Mouse (Mus musculus): ENCODE results near the gene Hpse2.
A peak's percentile ranks its signal among the peaks of the same experiment; 100 is the strongest.
"Not testable (repeated sequence)": the region's sequence is repeated elsewhere in the genome, so short reads cannot be mapped to it uniquely, and the experiment has no call there.

The Hpse2 gene

DNA sequence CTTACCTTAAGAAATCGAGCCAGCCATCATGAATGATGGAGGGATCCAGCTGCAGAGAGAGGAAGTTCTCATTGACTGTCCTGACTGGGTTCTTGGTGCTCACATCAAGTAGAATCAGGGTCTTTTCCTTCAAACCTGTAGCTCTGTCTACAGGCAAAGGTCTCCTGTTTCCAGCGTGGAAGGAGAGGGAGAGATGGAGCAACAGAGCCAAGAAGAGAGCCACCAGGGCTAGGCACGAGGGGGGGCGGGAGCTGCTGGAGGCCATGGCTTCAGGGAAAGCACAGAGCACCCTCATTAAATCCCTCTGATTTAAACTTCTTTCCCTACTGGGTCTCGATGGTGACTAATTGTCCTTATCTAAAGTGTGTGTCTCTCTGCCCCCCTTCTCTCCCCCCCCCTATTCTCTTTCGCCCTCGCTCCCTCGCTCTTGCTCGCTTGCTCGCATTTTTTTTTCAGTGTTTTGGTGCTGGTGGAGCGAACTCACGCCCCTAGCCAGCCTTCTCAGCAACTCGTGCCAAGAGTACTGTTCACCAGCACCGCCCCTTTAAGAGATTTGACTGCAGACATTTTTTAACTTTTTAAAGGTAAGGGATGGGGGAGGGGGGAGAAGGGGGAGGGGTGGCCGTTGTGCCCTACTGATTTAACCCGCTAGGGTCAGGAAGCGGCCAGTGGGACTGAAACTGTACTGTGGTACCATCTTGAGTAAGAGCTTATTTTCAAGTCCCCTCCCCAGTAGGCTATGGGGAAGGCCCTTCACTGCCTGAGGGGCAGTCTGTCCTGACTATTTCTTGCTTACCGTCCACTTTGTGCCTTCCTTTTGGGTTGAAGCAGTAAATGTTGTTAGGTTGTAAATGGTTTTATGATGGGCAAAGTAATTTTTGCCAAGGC is at the start of gene Hpse2:
TSS of gene Hpse2 (minus strand) at position 339 of the 888 bp plus-strand sequence.
- DNase-seq = no peak

DNA sequence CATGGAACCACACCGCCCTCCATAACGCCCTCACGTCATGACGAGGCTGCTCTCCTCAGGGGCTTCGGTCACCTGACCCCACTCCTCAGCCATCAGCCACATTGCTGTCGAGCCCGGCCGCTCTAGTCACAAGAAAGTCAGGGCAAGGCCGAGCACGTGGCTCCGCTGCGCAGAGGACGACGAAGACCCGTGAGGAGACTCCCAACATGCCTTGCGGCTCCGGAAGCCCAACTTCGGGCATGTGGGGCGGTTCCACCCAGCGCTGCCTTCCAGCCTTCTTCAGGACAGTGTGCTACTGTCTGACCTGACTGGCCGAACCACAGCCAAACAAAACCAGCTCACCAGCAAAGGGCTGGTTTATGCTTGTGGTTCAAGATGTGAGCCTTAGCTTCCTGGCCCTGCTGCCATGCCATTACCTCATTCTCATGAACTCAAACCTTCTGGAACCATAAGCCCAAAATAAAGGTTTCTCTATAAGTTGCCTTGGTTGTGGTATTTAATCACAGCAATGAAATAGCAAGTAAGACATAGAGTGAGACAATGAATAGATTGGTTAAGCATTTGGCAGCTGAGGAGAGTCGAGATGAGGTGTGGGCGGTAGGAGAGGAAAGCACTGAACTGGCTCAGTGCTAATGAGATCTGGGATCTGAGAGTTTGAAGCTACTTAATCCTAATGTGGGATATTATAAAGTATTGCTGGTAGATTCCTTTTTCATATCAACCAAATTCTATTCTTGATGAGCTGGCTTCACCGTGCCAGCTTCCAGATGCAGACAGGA is 39.5 kb upstream of the Hpse2 start:
- no peak for DNase-seq

DNA sequence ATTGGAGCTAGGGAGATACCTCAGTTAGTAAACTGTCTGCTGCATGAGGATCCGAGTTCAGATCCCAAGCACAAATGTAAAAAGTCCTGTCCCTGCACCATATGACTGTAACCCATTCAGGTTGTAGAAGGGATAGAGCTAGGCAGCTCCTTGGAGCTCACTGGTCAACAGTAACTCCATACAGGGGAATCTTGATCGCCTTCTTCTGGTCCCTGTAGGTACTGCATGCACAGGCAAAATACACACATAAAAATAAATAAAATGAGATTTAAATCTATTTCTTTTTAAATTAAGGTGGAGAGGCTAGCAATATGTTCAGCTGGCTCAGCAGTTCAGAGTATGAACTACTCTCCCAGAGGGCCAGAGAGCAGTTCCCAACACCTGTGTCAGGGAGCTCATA is 35.9 kb upstream of the Hpse2 start:
- DNase-seq = no peak

DNA sequence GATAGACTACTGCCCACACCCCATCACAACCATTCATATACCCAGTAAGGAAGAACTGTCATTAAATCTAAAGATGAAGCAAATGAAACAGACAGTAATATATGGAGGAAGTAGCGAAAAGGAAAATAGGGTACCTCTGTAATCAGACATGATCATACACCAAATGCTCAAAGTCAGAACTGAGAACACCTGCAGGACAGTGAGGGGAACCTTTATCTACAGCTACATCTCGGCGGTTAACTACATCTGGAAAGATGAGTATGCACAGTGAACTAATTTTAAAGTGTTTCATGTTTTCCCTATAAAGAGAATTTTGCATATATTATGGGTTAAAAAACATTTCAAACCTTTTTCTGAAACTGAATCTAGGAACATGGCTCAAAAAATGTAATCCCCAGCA is 32.4 kb upstream of the Hpse2 start:
- no peak for DNase-seq

DNA sequence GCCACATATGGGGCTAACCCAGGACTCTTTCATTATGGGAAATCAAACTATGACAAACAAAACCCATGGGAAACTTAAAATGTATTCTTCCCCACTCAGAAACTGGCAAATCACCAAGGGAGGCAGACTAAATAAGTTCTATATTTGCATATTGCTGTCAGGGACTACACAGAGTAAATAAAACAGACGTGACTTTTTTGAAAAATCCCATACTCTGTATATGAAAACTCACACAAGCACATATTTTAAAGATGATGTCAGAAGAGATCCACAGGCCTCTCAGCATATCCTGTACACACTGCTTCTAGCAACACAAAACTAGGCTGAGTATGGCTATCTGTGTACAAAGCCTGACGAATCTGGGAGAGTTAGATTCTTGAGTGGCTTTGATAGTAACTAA is 27.4 kb upstream of the Hpse2 start:
- DNase-seq = no peak

DNA sequence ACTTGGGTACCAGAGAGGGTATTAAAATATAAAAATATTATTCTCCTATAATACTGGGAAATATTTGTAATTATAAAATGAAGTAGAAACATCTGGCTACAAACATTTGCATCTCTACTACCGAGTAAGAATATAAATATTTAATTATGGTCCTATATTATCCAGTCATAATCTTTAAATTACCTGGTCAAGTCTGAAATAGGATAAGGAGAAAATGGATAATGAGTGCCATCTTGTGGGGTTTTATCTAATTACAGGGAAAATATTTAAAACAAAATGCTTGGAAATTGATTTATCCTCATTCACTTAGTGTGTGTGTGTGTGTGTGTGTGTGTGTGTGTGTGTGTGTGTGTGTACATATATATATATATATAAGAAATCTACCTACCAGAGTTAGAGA is 19.0 kb upstream of the Hpse2 start:
- no peak for DNase-seq

DNA sequence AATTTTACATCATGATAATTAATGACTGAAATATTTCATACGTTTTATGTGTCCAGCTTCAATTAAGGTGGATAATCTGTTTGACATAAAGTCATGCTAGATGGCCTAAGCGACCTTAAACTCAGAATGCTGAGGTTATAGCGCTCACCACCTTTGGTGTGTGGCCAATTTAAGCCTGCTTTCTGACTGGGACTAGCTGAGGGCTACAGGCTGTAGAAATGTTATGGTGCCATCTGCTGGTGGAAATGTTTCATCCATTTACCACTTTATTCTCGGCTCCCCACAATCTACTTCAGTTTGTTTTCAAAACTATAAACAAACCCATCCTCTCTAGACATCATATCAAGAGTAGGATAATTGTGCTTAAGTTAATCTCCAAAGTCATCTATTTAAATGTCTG is 8.2 kb upstream of the Hpse2 start:
- DNase-seq = peak; percentile 59

DNA sequence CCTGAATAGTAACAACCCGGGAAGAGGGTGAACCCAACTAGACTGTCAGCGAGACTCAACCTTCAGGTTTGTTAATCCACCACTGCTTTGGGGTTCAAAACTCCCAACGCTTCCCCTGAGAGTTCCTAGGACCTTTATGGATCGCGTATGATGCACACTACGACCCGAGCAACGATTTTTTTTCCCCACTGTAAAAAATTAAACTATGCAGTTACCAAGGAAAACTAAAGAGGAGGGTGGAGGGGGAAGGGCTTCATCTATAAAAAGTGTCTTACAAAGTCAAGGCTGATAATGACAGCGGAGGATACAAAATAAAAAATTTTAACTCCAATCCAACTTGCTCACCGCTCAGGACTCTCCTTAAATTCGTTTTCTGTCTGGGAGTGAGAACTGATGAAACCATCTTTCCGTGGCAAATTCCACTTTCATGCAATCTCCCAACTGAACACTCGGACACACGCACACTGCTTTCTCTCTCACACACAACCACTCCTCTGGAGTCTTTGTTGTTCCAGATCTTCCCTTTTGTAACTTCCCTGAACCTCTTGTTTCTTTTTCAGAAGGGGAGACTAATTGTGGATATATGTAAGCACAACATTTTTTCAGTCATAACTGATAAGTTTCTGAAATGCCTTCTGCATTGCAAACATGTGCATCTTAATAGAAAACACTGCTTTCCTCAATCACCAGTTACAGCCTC is 934 bp downstream of the Hpse2 start:
- no peak for DNase-seq

DNA sequence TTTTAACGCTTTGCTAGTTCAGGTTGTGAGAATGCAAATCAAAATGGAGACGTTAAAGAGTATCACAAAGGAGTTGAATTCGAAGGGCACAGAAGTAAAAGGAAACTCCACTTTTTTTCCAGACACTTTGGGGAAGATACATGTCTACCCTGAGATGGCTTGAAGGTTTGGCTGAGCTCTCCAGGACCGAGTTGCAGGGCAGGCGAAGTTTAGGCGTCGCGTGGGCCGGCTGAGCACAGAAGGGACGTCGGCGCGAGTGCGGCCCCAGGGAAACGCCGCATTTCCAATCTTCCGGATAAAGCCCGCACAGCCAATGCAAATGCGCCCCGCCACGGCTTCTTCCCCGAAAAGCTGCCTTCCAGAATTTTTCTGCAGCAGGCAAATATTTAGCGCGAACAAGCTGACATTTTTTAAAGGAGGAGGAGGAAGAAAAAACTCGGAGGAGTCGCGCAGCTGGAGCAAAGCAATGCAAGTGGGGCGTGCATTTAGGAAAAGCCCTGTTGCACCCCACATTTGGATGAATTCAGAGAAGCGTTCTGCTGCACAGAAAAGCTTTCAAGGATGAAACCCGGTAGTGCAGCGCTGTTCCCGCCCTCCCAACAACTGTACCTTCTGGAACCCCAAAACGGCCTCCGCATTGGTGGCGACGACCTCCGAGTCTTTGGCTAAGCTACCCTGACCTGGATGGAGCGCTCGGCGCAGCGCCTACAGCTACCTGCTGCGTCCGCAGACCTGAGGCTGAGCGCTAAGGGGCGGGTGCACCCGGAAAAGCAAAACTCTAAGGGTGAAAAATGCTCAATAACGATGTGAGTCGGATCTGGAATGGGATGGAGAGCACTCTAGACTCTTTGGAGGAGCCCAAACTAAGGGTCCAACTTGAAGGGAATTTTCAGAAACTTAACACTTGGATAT is 1.9 kb downstream of the Hpse2 start:
- DNase-seq = no peak

DNA sequence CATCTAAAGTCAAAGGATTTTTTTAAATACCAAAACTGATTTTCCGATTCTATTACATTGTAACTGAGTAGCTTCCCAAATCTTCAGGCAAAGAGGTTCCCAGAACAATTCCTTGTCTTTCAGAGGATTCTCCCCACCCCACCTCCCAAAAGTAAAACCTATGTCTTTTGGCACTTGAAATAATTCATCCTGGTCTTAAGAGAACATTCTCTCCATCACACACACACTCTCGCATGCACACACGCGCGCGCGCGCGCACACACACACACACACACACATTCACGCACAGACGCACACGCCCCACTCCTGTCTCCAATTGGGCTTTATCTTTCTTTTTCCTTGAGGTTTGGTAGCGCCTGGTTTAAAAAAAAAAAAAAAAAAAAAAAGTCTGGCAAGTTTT is 2.7 kb downstream of the Hpse2 start:
- no peak for DNase-seq

DNA sequence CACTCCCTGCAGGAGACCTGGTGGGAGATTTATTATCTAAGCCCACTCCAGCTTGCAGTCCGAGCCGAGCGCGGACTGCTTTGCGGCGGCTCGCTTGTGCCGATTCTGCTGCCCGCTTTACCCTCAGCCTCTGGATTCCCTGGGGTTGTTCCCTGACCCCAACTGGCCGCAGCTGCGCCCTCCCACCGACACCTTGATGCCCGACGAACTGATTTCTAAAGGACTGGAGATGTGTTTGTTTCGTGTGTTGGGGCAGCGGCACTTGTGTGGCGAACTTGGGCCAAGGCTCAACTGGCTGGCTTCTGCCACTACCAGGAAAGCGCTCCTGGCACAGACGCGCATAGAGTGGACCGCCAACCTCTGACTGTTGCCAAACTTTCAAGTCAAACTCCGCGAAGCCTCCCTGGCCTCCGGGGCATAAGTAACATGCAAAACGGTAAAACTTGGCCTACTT is 3.1 kb downstream of the Hpse2 start:
- DNase-seq = no peak

DNA sequence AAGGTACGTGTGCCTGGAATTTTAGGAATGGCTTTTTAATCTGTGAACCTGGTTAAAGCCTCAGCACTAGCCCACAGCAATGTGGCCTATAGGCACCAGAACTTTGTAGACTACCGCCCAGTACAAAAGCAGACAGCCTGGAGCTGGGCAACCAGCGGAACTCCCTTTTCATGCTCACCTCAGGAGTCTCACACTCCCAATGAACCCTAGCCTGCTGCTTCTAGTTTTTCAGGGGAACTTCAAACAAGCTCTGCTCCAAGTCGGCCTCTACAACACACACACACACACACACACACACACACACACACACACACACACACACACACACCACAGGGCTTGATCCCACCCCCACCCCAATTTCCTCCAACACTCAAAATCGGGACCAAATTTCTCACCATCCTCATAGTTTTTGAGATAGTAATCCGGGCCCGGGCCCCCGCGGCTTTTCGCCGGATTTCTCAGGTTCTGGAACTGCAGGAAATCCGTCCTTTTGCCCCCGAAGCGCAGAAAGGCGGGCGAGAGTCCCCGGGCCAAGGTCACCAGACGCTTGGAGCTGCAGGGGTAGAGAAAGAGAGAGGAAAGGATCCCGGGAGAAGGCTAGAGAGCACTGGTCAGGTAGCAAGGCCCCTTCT is 3.7 kb downstream of the Hpse2 start:
- DNase-seq = no peak

DNA sequence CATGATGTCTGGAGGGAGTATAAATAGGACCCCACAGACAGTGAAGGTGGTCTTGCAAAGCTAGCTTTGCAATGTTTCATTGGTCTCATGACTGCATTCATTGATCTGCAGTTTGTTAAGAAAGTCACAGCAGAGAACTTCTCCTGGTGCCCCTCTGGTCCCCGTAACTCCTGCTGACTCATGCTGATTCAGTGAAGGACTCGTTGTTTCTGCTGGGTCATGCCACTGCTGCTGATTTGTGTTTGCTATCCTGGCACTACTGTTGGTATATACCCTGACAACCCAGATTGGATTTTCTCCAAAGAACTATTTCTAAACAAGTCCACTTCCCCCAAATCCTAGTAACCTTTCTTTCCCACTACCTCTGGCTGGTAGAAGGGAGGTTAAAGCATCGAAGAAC is 29.3 kb downstream of the Hpse2 start:
- no peak for DNase-seq

DNA sequence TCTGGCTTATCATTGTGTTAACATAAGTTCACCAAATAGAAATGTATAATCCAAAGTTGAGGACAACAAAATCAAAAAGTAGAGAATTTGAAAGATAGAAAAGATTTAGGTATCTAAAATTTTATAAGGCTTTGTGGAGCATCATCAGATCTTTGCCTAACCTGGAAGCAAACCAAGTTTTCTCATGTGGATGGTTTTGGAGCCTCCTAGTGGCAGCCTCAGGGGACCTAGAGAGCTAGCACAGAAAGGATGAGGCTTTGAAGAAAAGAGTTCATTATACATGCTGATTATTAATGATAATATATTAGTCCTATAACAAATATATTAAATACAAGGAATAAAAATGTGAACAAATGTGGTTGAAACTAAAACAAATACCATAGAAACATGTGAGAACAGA is 77.0 kb downstream of the Hpse2 start:
- DNase-seq = peak; percentile 31

DNA sequence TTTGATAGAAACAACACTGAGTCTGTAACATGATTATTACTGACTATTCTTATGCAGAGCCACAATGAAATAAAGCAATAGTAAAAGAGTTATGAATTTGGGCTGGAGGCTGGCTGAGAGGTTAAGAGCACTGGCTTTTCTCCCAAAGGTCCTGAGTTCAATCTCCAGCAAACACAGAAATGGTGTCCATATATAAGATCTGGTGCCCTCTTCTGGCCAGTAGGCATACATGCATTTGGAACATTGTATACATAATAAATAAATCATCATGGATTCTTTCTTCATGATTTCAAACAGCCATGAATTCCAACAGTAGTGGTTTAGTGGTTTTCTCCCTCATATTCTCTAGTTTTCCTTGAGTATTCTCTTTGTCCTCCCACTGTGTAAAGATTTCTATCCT is 81.4 kb downstream of the Hpse2 start:
- no peak for DNase-seq

DNA sequence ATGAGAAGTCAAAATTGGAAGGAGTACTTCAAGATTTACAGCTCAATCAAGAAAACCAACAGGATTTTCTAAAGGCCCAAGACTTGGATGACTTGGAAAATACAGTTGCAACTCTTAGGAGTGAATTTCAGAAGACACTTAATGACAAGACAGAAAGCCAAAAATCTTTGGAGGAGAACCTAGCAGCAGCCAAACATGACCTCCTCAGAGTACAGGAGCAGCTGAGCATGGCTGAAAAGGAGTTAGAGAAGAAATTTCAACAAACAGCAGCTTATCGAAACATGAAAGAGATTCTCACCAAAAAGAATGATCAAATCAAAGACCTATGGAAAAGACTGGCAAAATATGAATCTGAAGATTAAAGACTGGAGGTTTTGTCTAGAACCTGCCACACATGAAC is 106.8 kb downstream of the Hpse2 start:
- DNase-seq = not testable (repeated sequence)

DNA sequence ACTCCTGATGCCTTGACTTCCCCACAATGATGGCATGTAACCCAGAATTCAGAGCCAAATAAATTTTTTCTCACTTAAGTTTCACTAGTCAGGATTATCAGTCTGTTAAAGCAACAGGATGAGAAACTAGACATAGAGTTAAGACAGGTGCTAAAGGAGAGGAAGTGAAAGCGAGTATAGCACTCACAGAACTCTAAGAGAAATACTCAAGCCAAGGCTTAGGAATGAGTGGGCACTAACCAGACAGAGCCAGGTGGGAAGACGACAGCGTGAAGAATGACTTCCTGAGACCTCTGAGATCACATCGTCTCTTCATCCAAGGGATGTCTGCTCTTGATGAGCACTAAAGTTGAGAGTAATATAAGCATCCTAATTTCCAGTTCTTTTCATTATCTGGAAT is 144.2 kb downstream of the Hpse2 start:
- DNase-seq = no peak

DNA sequence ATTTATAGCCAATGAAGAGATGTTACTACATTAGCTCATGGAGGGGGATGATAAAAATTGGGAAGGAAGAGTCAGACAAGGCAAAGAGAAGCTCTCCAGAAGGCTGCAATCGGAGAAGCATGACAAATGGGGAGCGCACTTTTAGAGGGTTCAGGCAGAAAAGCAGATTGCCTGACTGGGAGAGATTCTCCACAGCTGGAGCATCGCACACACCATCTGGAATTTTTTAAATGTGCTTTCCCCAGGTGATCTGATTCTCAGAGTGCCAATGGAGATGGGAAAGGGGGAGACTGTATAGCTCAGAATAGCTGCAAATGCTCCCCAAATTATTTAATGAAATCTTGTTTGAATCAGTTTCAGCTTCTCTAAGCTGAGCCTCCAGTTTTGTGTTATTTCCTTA is 156.4 kb downstream of the Hpse2 start:
- DNase-seq = no peak

DNA sequence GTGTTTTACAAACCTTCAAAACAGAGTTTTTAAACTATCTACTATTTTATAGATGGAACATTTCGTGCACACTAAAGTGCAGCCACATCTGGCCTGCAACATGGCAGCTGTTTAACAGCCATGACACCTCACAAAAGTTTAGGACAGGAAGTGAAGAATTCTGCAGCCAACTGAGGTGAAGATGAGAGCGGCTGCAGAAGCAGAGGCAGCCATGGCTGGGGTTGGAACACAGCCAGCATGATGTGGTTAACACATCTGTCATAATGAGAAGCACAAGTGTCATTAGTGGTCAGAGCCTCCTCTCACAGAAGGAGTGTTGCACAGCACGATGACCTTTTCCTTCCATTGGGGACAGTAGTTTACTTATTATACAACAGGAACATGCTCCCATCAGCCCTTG is 194.6 kb downstream of the Hpse2 start:
- peak; percentile 1 for DNase-seq

DNA sequence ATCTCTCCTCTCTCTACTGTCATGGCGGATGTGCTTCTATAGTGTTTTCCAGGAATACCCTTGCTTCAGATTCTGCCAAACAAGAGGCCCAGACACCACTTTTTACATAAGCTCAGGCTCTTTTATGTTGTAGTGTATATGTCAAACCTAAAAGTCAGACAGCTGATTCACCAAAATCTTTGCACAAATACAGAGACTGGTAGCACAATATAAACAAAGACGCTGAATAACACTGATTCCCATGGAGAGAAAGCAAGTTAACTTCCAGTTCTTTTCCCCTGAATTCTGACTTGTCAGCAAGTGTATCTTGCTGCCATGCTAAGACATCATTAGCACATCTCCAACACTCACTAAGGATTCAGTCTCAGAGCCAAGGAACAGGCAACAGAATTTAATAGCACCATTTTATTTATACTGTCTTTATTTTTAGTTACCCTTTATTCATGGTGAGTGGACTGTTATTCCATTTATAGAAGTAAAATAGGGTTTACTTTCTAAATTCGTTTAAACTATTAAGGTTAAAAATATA is 212.7 kb downstream of the Hpse2 start:
- no peak for DNase-seq

DNA sequence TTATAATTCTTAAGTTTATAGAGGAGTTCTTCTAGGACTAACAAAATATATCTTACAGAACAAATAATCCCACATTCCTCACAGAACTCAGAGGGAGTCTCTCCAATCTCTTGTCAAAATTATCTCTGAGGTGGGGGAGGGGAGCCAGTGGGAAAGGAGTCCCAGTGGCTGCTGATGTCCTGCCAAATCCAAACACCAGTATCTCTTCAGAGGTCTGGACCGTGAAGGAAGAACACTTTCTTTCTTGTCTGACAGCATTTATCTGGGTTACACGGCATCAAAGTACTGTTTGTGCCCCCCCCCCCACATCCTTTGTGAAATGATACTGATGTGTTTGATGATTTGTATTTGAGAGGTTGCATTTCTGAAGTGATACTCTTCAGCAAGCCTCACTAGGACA is 213.3 kb downstream of the Hpse2 start:
- no peak for DNase-seq

DNA sequence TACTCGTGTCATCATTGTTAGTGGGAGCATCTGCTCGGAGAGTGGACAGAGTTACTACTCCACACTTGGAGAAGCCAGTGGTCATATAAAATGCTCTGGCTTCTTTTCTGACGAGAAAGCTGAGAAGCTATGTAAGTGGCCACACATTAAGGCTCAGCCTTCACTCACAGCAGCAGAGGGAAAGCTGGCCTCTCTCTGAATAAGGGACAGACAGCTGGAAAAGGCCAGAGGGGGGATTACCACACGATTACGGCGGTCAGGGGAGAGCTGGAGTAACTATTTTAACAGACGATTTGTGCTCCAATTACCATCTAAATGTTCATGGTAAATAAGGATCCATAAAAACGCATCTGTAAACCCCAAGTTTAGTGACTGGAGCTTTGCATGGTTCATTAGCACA is 232.1 kb downstream of the Hpse2 start:
- DNase-seq = no peak

Measured in kidney, adult 9 months (tissue).